Mouse (Mus musculus) megakaryocyte, adult 5-6 weeks (primary cell): ENCODE data around the gene Sf3a2. TPM values are rescaled to one million over a fixed set of nuclear protein-coding genes. Genes with fewer than 3 reads are reported as not detected.
"Not testable (repeated sequence)": the region's sequence is repeated elsewhere in the genome, so short reads cannot be mapped to it uniquely, and the experiment has no call there.

ENCODE experiments used
- ATAC-seq: 2 replicates; pipeline ENCODE4 v1.8.0; 2016; ENCODE audit warnings: mild to moderate bottlenecking, inconsistent platforms; ENCODE audit not compliant: poor library complexity, severe bottlenecking
- total RNA-seq, 2 experiments: library from RNA; stranded (forward) in 1 of 2; stranded (reverse) in 1 of 2; fragments of 153-499, 151-499 nt in 1 of 2; fragments of 221-1000, 200-1000 nt in 1 of 2; gene quantifications; 2 replicates each; pipeline versions ENCODE4 v1.2.3 to v1.2.4; 2015 to 2017

The Sf3a2 gene
- total RNA-seq, 2 experiments from 2014 or later = 13.1 to 46.6 TPM

- no peak for ATAC-seq
Measured at GRCm38 (mm10) chr10:80823316-80823715, 25.3 kb downstream of the Sf3a2 start.

DNA sequence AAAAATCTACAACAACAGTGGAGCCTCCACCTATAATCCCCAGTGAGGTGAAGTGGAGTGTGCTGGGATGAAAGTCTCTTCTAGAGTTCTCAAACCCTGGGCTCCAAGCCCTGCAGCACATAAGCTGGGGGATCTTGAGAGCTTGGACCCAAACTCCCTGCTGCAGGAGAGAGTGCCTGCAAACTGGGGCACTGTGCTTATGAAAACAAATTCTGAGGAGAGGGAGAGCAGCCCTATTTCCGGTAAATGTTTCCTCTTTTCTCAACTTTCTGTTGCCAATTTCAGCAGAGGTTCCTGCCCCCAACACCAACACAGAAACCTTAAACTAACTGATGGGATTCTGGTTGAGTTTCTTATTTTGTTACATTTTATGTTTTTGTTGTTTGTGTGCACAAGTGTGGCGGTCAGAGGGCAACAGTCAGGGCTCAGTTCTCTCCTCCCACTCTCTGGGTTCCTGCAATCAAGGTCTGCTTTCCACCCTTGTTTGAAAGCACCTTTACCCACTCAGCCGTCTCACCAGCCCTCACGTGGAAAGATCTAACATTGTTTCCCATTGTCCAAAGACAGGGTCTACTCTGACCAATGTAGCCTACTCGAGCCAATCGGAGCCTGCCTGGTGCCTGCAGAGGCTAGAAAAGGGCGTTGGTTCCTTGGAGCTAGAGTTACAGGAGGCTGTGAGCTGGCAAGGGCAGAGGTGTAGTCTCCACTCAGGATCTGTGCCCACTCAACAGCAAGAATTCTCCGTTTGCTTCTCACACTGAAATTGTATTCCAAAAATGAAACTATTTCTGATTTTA lies 26.0 kb downstream of the Sf3a2 start:
- no peak for ATAC-seq

DNA sequence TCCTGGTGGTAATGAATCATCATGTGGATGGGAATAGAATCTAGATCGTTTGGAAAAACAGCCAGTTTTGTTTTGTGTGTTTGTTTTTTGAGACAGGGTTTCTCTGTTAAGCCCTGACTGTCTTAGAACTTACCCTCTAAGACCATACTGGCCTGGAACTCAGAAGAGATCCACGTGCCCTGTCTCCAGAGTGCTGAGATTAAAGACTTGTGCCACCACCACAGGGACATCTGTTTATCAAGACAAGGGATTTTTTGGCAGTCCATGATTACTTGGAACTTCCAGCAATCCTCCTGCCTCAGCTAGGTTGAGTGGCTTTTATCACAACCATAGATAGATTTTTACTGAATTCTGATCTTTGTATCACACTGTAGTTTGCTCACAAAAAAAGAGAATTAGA lies 26.8 kb downstream of the Sf3a2 start:
- no peak for ATAC-seq

DNA sequence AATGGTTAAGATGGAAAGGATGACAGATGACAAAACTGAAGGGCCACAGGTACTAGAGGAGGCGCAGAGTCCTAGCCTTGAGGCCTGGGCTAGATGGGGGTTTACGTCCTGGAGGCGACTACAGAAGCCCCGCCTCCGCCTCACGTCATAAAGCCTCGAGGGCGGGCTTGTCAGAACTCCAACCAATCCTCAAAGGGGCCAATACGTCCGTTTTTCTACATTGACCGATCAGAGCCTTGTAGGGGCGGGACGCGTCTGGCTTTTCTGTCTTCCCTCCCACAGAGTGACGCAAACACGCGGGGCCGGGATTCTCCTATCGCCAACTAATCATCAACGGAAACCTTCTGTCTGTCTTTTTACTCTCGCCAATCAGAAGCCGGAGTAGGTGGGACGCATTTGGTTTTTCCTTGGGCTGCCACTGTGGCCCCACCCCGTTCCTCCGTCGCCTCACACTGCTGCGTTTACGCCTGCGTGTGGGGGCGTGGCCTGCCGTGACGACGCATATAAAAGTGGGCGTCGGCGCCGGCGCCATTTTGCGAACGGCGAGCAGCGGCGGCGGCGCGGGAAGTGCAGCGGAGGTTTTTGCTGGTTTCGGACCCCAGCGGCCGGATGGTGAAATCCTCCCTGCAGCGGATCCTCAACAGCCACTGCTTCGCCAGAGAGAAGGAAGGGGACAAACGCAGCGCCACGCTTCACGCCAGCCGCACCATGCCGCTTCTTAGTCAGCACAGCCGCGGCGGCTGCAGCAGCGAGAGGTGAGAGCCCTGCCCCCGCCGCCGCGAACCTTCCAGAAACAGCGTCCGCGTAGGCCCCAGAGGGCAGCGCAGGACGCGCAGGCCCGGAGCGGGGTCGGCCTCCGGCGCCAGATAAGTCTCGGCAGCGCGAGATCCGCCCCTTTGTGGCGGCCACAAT lies 28.4 kb downstream of the Sf3a2 start, which contains the start of gene Oaz1:
Oaz1 (plus strand) TSS at position 506 of the 912 bp plus-strand sequence.
- ATAC-seq = peak; percentile 87

DNA sequence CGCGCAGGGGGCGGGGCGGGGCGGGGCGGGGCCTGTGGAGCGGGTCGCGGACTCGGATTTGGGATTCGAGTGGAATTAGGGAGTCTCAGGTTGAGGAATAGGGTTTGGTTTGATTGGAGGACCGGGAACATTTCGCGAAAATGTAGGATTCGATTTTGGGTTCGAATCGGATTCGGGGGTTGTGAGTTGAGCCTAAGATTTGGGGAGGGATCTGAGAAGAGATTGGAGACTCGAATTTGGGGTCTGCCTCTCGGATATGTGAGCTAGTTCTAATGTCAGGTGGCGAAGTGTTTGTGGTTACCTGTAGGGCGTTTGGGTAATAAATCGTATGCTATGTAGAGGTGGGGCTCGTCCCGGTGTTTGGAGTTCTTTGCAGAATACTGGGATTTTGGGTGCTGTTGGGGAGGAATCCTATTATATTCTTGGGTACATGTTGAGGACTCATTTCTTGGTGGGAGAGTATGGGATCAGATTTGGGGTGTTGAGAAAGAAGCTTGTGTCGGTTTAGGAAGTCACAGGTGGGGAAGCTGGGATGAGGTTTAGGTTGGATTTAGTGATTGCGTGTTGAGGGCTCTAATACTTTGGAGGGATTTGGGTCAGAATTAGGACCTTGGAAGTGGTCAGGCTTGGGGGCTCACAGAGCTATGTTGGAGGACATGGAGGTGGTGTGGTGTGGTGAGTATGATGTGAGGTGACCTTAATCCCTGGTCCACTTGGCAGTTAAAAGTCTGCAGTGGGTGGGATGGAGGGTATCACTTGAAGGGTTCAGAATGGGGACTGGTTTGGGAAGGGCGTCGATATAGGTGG lies 29.3 kb downstream of the Sf3a2 start:
- ATAC-seq = no peak

DNA sequence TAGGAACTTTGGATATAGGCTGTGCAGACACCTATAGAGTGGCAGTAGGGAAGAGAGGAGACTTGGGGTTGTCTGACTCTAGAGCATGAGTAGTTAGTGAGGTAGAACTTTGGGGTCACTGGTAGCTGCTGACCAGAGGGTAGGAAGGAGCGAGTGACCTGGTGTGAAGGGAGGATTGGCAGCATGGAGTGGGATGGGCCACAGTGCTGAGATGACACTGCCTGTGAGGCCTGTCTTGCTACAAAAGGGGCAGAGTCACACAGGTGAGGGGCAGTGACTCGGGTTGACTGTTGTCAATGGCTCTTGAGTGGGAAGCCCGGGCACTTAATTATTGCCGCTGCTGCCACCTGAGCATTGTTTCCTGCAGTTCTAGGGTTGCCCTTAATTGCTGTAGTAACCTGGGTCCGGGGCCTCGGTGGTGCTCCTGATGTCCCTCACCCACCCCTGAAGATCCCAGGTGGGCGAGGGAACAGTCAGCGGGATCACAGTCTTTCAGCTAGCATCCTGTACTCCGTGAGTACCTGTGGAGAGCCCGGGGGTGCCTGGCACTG lies 29.9 kb downstream of the Sf3a2 start:
- no peak for ATAC-seq

DNA sequence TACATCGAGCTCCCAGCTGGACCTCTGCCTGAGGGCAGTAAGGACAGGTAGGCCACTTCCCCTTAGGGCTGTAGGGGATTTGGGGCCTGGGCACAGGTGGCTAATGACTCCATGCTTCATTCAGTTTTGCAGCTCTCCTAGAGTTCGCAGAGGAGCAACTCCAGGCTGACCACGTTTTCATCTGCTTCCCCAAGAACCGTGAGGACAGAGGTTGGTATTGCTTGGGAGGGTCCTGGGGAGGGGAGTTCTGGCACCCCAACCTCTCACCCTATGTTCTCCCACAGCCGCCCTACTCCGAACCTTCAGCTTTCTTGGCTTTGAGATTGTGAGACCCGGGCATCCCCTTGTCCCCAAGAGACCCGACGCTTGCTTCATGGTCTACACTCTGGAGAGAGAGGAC lies 30.6 kb downstream of the Sf3a2 start:
- not testable (repeated sequence) for ATAC-seq

GRCm38 (mm10) chr10:80829359-80830278 lies 31.6 kb downstream of the Sf3a2 start:
- ATAC-seq = no peak

GRCm38 (mm10) chr10:80831136-80831535 lies 33.1 kb downstream of the Sf3a2 start:
- ATAC-seq = no peak

DNA sequence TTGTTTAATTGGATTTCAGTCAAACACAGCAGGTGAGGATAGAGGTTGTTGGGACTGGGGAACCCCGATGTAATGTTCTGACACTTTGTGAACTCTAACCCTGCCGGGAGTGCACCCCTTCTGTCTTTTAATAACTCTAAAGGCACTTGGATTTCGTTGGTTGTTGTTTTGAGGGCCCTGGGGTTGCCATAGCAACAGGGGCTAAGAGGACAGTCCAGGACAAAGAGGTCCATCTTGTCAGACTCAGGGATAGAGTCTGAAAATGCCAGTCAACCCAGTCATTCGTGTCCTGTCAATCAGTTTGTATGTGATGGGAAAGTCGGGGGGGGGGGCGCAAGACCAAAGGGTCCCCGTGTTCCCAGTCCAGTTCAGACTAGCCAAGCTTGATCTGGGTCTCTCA lies 34.8 kb downstream of the Sf3a2 start:
- ATAC-seq = no peak

- ATAC-seq = no peak
Measured at GRCm38 (mm10) chr10:80835617-80836016, 37.6 kb downstream of the Sf3a2 start.

DNA sequence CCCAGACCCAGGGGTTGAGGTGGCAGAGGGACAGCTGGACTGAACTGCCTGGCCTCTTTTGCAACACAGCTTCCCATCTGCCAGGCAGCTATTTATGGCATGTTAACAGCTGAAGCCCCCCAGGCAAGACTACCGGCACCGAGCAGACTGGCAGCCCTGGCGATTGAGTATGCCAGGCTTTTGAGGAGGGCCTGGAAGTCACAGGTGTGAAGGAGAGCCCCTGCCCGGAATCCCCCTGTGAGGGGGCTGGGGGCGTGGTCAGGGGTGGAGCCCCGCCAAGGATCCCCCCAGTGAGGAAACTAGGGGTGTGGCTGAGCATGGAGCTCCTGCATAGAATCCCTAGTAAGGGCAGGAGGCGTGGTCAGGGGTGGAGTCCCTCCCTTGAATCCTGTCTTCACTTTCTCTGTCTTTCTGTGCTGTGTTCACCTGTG lies 39.0 kb downstream of the Sf3a2 start:
- no peak for ATAC-seq

DNA sequence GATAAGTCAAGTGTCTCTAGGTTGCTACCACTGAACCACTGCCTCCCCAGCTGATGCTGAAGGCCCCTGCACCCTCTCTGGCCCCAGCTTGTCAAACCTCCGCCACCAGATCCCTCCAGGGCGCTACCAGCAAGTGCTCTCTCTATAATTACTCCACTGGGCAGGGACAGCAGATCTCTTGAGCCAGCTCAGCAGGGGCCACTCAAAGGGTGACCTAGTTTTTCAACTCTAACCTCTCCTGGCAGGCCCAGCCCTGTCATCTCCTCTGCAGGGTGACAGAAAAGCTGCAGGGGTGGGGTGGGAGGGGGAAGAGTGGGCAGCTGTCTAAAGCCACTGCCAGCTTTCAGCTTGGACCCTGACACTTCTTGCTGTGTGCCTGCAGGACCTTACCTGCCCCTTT lies 39.8 kb downstream of the Sf3a2 start:
- no peak for ATAC-seq

DNA sequence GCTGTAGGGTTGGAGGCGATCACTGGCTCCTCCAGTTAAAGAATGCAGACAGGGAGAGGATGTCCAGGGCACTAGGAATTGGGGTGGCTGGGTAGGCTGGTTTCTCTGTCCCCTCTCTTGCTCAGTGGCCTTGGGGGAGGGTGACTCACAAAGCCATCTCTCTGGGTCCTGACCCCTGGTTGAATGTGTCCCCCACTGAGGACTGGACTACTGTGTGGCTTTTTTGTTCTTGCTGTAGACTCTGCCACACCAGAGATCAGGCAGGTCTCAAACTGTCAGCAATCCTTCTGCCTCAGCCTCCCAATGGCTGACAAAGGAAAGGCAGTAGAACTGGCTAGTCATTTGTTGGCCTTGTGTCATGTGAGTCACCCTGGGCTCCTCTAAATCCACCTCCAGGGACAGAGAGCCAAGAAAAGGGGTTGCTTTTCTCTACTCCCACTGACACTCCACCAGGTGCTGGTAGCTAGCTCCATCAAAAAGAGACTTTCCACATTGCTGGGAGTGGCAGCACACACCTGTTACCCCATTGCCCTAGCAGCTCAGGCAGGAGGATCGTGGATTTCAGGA lies 40.4 kb downstream of the Sf3a2 start:
- no peak for ATAC-seq

- no peak for ATAC-seq
Measured at GRCm38 (mm10) chr10:80839848-80840247, 41.9 kb downstream of the Sf3a2 start.

- no peak for ATAC-seq
Measured at GRCm38 (mm10) chr10:80841685-80842084, 43.7 kb downstream of the Sf3a2 start.

- no peak for ATAC-seq
Measured at GRCm38 (mm10) chr10:80842334-80842733, 44.3 kb downstream of the Sf3a2 start.

GRCm38 (mm10) chr10:80843087-80843930 lies 45.3 kb downstream of the Sf3a2 start:
- no peak for ATAC-seq
